Mouse (Mus musculus): ENCODE measurements around the gene Adamts2.

- TF ChIP-seq POLR2A (IDR thresholded peaks at IDR 0.05; ENCODE audit: borderline replicate concordance, extremely low read depth, insufficient read depth, insufficient read length, poor library complexity, severe bottlenecking) (no peak), CTCF (IDR thresholded peaks at IDR 0.05; ENCODE audit: borderline replicate concordance, extremely low read depth, insufficient read depth, insufficient read length) (no peak)
Observed at GRCm38 (mm10) chr11:50670881-50671280, 69.0 kb downstream of the Adamts2 start.

Data from brain, embryonic 14.5 days (tissue).